ENCODE assay signal across 17 mouse cellular contexts in the genomic region with DNA sequence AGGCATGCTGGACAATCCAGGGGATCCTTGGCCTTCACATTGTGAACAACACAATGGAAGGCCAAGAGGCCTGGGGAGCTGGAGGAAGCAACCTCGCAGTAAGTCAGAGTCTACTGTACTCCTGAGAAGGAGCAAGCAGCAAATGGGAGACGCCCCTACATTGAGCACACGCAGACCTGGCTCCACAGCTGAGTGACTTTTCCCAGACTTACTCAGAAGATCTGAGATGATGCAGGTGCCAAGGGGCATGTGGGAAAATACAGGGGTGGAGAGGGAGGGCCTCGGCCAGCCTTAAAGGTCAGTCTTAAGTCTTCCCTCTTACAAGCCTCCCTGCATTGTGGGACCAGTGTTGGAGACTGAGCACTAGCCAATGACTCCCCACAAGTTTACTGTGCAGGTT. TPM values are rescaled to one million over a fixed set of nuclear protein-coding genes. Genes with fewer than 3 reads are reported as not detected.
DNase-seq lines count a peak whose midpoint lies in the region; ATAC-seq lines count a peak whose summit lies in the region.
"Had no signal": no experiment of that assay in that cellular context is flagged by ENCODE, and none has a peak within 500 bp of the region (broad histone marks: within the 10 kb centered on the region; RNA-seq: fewer than 3 reads in every experiment).

No protein-coding gene starts in this region.

- no peaks in the 10 kb centered on the region for H3K27me3 ChIP-seq in embryonic facial prominence, embryonic 12.5 days
- H3K27me3 ChIP-seq in embryonic facial prominence, embryonic 10.5 days (replicated peaks; ENCODE audit: low read depth, poor library complexity, severe bottlenecking) = no peaks in the 10 kb centered on the region
- H3K27me3 ChIP-seq in heart, embryonic 16.5 days (ENCODE audit: control insufficient read depth, insufficient read depth, low read length) = no peaks in the 10 kb centered on the region
- H3K27me3 ChIP-seq in embryonic facial prominence, embryonic 14.5 days (replicated peaks; ENCODE audit: control insufficient read depth, insufficient read depth, low read length) = no peaks in the 10 kb centered on the region
- no peaks in the 10 kb centered on the region for H3K27me3 ChIP-seq in hindbrain, embryonic 11.5 days (ENCODE audit: control insufficient read depth, insufficient read depth, low read length)
- H3K27me3 ChIP-seq: hindbrain, embryonic 13.5 days had no signal

- H3K4me1 ChIP-seq in embryonic facial prominence, embryonic 12.5 days = peaks cover 43% of the 10 kb centered on the region
- peaks cover 44% of the 10 kb centered on the region for H3K4me1 ChIP-seq in embryonic facial prominence, embryonic 10.5 days
- peaks cover 78% of the 10 kb centered on the region for H3K4me1 ChIP-seq in heart, embryonic 16.5 days (ENCODE audit: control insufficient read depth, insufficient read depth, low read length)
- peaks cover 32% of the 10 kb centered on the region for H3K4me1 ChIP-seq in embryonic facial prominence, embryonic 14.5 days (ENCODE audit: control insufficient read depth, insufficient read depth, low read length)
- no peaks in the 10 kb centered on the region for H3K4me1 ChIP-seq in hindbrain, embryonic 11.5 days (replicated peaks; ENCODE audit: control insufficient read depth, insufficient read depth, low read length)

- no peaks in the 10 kb centered on the region for H3K9me3 ChIP-seq in embryonic facial prominence, embryonic 12.5 days
- H3K9me3 ChIP-seq in embryonic facial prominence, embryonic 10.5 days = no peaks in the 10 kb centered on the region
- no peaks in the 10 kb centered on the region for H3K9me3 ChIP-seq in heart, embryonic 16.5 days (replicated peaks; ENCODE audit: control insufficient read depth, low read length)
- no peaks in the 10 kb centered on the region for H3K9me3 ChIP-seq in embryonic facial prominence, embryonic 14.5 days (ENCODE audit: control insufficient read depth, low read length)
- no peaks in the 10 kb centered on the region for H3K9me3 ChIP-seq in hindbrain, embryonic 11.5 days (ENCODE audit: control insufficient read depth, low read length)
- H3K9me3 ChIP-seq: hindbrain, embryonic 13.5 days had no signal

- H3K36me3 ChIP-seq in embryonic facial prominence, embryonic 12.5 days = peaks cover 7% of the 10 kb centered on the region; the same call in 1 of the 2 replicates
- H3K36me3 ChIP-seq in embryonic facial prominence, embryonic 10.5 days (replicated peaks) = no peaks in the 10 kb centered on the region; the same call in none of the 2 replicates
- H3K36me3 ChIP-seq in heart, embryonic 16.5 days (ENCODE audit: control insufficient read depth, insufficient read depth) = peaks cover 2% of the 10 kb centered on the region; the same call in 1 of the 2 replicates
- H3K36me3 ChIP-seq in embryonic facial prominence, embryonic 14.5 days (ENCODE audit: control insufficient read depth, insufficient read depth, low read length) = peaks cover 5% of the 10 kb centered on the region; the same call in 1 of the 2 replicates
- H3K36me3 ChIP-seq in hindbrain, embryonic 11.5 days (ENCODE audit: control insufficient read depth, insufficient read depth, low read length) = no peaks in the 10 kb centered on the region
- H3K36me3 ChIP-seq: hindbrain, embryonic 13.5 days had no signal

- WGBS in embryonic facial prominence, embryonic 12.5 days = 74% methylated on average over 4 of the region's 4 CpGs
- 91% methylated on average over 4 of the region's 4 CpGs for WGBS in embryonic facial prominence, embryonic 10.5 days
- 55% methylated on average over 4 of the region's 4 CpGs for WGBS in heart, embryonic 16.5 days
- 73% methylated on average over 4 of the region's 4 CpGs for WGBS in embryonic facial prominence, embryonic 14.5 days
- 80% methylated on average over 4 of the region's 4 CpGs for WGBS in hindbrain, embryonic 11.5 days

- no peak overlapping the region for H3K4me2 ChIP-seq in embryonic facial prominence, embryonic 12.5 days (replicated peaks)
- H3K4me2 ChIP-seq in heart, embryonic 16.5 days (ENCODE audit: low read depth, low read length) = no peak overlapping the region
- no peak overlapping the region for H3K4me2 ChIP-seq in embryonic facial prominence, embryonic 14.5 days (ENCODE audit: low read depth, low read length)
- H3K4me2 ChIP-seq in hindbrain, embryonic 11.5 days (replicated peaks; ENCODE audit: low read depth, low read length) = no peak overlapping the region
- H3K4me2 ChIP-seq: hindbrain, embryonic 13.5 days; liver, embryonic 11.5 days had no signal

- peak overlapping the region; percentile 17; the same call in 1 of the 2 replicates for H3K27ac ChIP-seq in embryonic facial prominence, embryonic 12.5 days
- H3K27ac ChIP-seq in embryonic facial prominence, embryonic 10.5 days (replicated peaks) = no peak overlapping the region
- H3K27ac ChIP-seq in heart, embryonic 16.5 days (ENCODE audit: low read length) = peak overlapping the region; percentile 11
- peak overlapping the region; percentile 48; the same call in 1 of the 2 replicates for H3K27ac ChIP-seq in embryonic facial prominence, embryonic 14.5 days (replicated peaks; ENCODE audit: low read depth, low read length)
- no peak overlapping the region for H3K27ac ChIP-seq in hindbrain, embryonic 11.5 days (ENCODE audit: low read depth, low read length)
- H3K27ac ChIP-seq: hindbrain, embryonic 13.5 days had no signal

- no peak overlapping the region for H3K4me3 ChIP-seq in embryonic facial prominence, embryonic 12.5 days
- H3K4me3 ChIP-seq in embryonic facial prominence, embryonic 10.5 days = no peak overlapping the region
- no peak overlapping the region for H3K4me3 ChIP-seq in heart, embryonic 16.5 days (ENCODE audit: low read length)
- H3K4me3 ChIP-seq in embryonic facial prominence, embryonic 14.5 days (ENCODE audit: low read depth, low read length) = no peak overlapping the region
- no peak overlapping the region for H3K4me3 ChIP-seq in hindbrain, embryonic 11.5 days (ENCODE audit: low read depth, low read length)
- H3K4me3 ChIP-seq: hindbrain, embryonic 13.5 days had no signal

- no peak for DNase-seq in embryonic facial prominence, embryonic 10.5 days (ENCODE audit: low spot score)
- DNase-seq in heart, adult 8-10 months (ENCODE audit: low spot score) = no peak
- no peak for DNase-seq in embryonic facial prominence, embryonic 14.5 days (ENCODE audit: low spot score)
- peak; percentile 57 for DNase-seq in kidney, postnatal 14 days
- DNase-seq in hindbrain, embryonic 11.5 days (ENCODE audit: low spot score) = no peak
- no peak for DNase-seq in right cerebral cortex, adult 2 months (ENCODE audit: low spot score in 2 of 2)
- DNase-seq: adrenal gland, postnatal 14 days; cerebellum, adult 8-10 months; right cerebral cortex, postnatal 4 days; thymus, adult 2 months had no signal

- no peak for ATAC-seq in embryonic facial prominence, embryonic 12.5 days (ENCODE audit: insufficient number of reproducible peaks, insufficient read depth, low FRiP score, low TSS enrichment)
- no peak for ATAC-seq in heart, embryonic 16.5 days (replicated peaks; ENCODE audit: extremely low read depth, insufficient read depth, low FRiP score)
- ATAC-seq in embryonic facial prominence, embryonic 14.5 days (ENCODE audit: low read depth) = no peak
- ATAC-seq in hindbrain, embryonic 11.5 days (ENCODE audit: low FRiP score) = no peak
- ATAC-seq: forebrain, embryonic 16.5 days; intestine, embryonic 16.5 days; lung, postnatal 0 days had no signal

- no peak overlapping the region for H3K9ac ChIP-seq in embryonic facial prominence, embryonic 12.5 days
- H3K9ac ChIP-seq in heart, embryonic 16.5 days (ENCODE audit: low read length) = no peak overlapping the region; the same call in 1 of the 2 replicates
- H3K9ac ChIP-seq in embryonic facial prominence, embryonic 14.5 days (ENCODE audit: low read depth, low read length) = no peak overlapping the region
- no peak overlapping the region for H3K9ac ChIP-seq in hindbrain, embryonic 11.5 days (ENCODE audit: low read depth, low read length)
- H3K9ac ChIP-seq: hindbrain, embryonic 13.5 days had no signal

RNA-seq across cellular contexts. Expression of a gene that starts 25.2 kb away (rescaled TPM):
- polyA plus RNA-seq in embryonic facial prominence, embryonic 12.5 days (2016; fragmentation: Nextera tagmentation; extraction: Ambion mirVana) = 24.9 and 25.6 TPM in 2 replicates
- 12.4 and 12.5 TPM in 2 replicates for polyA plus RNA-seq in embryonic facial prominence, embryonic 10.5 days (2016; fragmentation: Nextera tagmentation; extraction: Ambion mirVana)
- polyA plus RNA-seq in heart, embryonic 16.5 days (2015; fragmentation: Nextera tagmentation; extraction: Ambion mirVana) = 28.0 and 28.2 TPM in 2 replicates
- 10 to 100 TPM; 21.8 to 23.8 (median 23.2) TPM for total RNA-seq in heart, adult 8-10 months (2022)
- polyA plus RNA-seq in embryonic facial prominence, embryonic 14.5 days (2014; fragmentation: Nextera tagmentation; extraction: Ambion mirVana) = 34.5 and 35.3 TPM in 2 replicates
- 7.6 and 10.4 TPM in 2 replicates for polyA plus RNA-seq in hindbrain, embryonic 11.5 days (2014; fragmentation: Nextera tagmentation; extraction: Ambion mirVana)

Comparison
In these comparisons a context has a peak if more than half of its experiments do, and no peak if none do; other contexts are left out.
1. H3K27ac ChIP-seq: peak in embryonic facial prominence, embryonic 12.5 days (single experiment), heart, embryonic 16.5 days (single experiment) and embryonic facial prominence, embryonic 14.5 days (single experiment); none in embryonic facial prominence, embryonic 10.5 days (single experiment) and hindbrain, embryonic 11.5 days (single experiment).